Mouse (Mus musculus) spleen, postnatal 4 days (tissue): Measurements from ENCODE around the gene Atp13a5.

ENCODE experiments used
- DNase-seq, 2 experiments: peaks; one replicate each; pipeline ENCODE4 v3.0.0; 2022; ENCODE audit warnings: low spot score in 2 of 2

Atp13a5 gene

DNA sequence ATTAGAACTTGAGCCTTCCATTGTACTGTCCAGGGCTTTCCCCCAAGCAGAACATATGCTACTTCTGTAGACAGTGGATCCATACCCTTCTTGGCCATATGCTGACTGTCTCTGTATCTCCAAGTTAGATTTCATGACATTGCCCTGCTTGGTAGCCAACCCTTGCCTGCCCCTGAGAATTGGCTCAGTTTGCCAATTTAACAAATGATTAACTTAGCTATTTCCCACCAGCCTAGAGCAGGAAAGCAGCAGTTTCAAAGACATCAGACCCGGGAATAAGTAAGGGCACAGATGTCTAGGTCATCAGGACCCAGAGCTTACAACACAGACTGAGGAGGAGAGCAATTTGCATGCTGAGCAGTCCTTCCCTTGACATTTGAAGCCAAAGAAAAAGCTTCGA lies 173.0 kb downstream of the Atp13a5 start:
- no peak for DNase-seq

DNA sequence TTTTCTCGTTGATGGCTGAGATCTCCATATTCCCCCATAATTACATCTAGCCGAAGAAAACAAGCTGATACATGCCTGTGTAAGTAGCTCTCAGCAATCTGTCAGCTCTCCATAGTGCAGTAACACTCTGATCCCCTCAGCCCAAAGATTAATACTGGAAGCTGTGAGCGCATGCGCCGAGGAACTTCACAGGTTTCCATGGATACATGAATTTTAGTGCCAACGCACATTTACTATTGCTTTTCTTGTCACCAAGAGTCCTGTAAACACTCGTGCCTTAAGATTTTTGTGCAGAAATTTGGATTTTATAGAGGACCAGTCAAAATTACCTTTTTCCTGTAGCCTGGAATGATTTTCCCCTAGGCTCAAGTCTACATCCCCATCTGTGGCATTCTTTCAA lies 173.7 kb downstream of the Atp13a5 start:
- DNase-seq: peak in 1 of 2 experiments; percentile 10

DNA sequence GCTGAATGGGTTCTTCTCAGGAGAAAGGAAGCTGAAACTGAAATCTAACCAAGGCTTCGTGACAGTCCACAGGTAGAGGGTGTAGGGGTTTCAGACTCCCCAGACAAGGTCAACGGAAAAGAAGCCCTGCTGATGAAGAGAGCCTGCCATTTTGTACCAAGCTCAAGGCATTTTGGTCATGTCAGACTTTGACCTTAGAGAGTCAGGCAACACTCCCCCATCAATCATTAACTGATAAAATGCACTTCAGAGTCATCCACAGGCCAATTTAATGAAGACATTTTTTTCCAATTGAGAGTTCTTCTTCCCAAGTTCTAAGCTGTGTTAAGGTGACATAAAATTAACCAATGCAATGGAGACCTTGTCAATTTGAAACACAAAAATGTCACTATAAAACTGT lies 177.4 kb downstream of the Atp13a5 start:
- DNase-seq: no peak

DNA sequence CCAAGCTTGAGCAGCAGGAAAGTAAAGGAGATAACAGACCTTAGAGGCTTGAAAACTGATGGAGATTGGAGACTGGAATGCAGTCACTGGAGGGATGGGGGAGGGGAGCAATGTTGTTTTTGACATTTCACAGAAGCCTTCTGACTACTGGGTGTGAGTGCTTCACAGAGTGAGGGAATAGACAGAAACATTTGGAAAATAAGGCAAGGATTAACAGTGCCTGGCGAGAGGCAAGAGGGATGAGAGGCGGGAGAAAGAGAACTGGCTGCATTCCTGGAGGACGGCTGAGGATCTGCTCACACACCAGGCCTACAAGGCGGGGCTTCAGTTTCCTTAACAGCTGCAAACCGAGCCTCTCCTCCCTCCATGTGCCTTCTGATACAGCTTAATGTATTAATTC lies 180.1 kb downstream of the Atp13a5 start:
- no peak for DNase-seq

DNA sequence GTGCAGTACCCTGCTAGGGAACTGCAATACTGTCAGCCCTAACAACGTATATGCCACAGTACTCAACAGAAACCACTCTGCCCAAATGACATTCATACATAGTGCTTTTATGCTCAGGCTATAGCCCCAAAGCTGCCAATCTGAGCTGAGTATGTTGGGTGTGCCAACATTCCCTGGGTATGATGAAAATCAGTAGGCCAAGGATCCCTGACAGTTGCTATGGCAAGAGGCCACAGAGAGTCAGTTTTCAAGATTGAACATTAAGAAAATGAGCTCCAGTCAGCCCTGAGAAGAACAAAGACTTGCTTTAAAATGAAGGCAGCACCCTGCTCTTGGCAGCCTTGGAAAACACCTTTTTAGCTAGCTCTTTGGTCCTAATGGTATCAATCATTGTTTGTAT lies 183.4 kb downstream of the Atp13a5 start:
- no peak for DNase-seq

DNA sequence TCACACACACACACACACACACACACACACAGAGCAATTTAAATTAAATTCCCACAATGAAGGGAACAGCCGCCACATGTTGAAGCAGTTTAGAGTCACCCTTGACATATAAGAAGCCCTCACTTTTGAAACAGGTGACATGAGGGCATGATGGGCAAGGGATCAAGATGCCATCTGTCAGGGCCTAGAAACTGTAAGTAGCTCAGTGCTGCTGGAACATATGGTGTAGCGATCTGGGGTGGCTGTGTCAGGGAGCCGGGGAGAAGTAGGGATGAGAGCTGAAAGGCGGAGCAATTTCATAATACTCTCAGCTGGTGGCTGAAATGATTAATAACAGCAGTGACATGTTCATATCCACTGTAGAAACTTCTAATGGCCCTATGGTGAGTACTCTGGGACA lies 184.6 kb downstream of the Atp13a5 start:
- DNase-seq: no peak

DNA sequence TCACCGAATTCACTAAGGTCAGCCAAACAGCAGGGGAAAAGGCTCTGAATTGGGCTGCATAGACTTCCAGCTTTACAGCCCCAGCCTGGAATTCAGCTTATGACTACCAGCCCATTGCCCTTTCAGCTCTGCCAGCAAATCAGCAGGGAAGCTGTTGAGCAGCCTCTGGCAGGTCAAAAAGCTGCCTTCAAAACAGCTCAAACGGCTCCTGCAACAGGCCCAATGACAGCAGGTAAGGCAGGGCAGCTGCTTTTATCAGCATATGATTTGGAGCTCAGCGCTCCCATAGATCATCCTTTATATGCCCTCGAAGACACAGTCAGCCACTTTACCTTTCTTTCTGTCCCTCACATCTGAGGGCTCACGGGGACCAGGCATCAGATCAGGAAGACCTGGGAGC lies 185.6 kb downstream of the Atp13a5 start:
- no peak for DNase-seq
